Mouse (Mus musculus) intestine, postnatal 0 days (tissue): ENCODE results near the gene Serinc2. TPM values are rescaled to one million over a fixed set of nuclear protein-coding genes. Genes with fewer than 3 reads are reported as not detected.

Experiments
- ATAC-seq: fragments of 200-750 bp; cut with Nextera tagmentation; 2 replicates; pipeline ENCODE4 v1.8.0; 2017; ENCODE audit warnings: mild to moderate bottlenecking, moderate TSS enrichment, moderate library complexity
- H3K27ac ChIP-seq: fragments of 300-500 bp; sonication (generic); 2 replicates; pipeline ENCODE4 v1.5.1; 2014; ENCODE audit warnings: mild to moderate bottlenecking, low read depth, low read length, moderate library complexity
- H3K27me3 ChIP-seq: fragments of 300-500 bp; sonication (generic); replicated peaks from 2 replicates; pipeline ENCODE4 v1.6.1; 2014; ENCODE audit warnings: low read length, mixed read lengths; ENCODE audit not compliant: control insufficient read depth, insufficient read depth
- H3K36me3 ChIP-seq: fragments of 300-500 bp; sonication (generic); 2 replicates; pipeline ENCODE4 v1.6.1; 2014; ENCODE audit warnings: mild to moderate bottlenecking, moderate library complexity; ENCODE audit not compliant: control insufficient read depth, insufficient read depth
- H3K4me1 ChIP-seq: fragments of 300-500 bp; sonication (generic); replicated peaks from 2 replicates; pipeline ENCODE4 v1.6.1; 2014; ENCODE audit warnings: antibody characterized with exemption, low read length, mixed read lengths; ENCODE audit not compliant: control insufficient read depth, insufficient read depth
- H3K4me2 ChIP-seq: fragments of 300-500 bp; sonication (generic); replicated peaks from 2 replicates; pipeline ENCODE4 v1.6.1; 2014; ENCODE audit warnings: low read depth, mild to moderate bottlenecking, moderate library complexity
- H3K4me3 ChIP-seq: fragments of 300-500 bp; sonication (generic); 2 replicates; pipeline ENCODE4 v1.5.1; 2014; ENCODE audit warnings: low read depth, low read length
- H3K9ac ChIP-seq: fragments of 300-500 bp; sonication (generic); 2 replicates; pipeline ENCODE4 v1.6.1; 2014; ENCODE audit warnings: mild to moderate bottlenecking, low read depth, low read length
- H3K9me3 ChIP-seq: fragments of 300-500 bp; sonication (generic); 2 replicates; pipeline ENCODE4 v1.6.1; 2016; ENCODE audit warnings: mixed run types; ENCODE audit not compliant: control insufficient read depth
- CTCF ChIP-seq: sonication (generic); IDR thresholded peaks from 2 replicates; pipeline ENCODE4 v1.5.1; 2016; ENCODE audit warnings: low read depth, mild to moderate bottlenecking, control low read depth, antibody characterized with exemption, moderate library complexity
- WGBS: fragments of 180-500 bp; shearing (Covaris S2); extraction: QIAGEN DNeasy Blood & Tissue Kit; methylation state at CpG from one replicate; pipeline ENCODE4 v1.1.7; 2014; 5-methylcytosine and 5-hydroxymethylcytosine counted together
- polyA plus RNA-seq: library from polyadenylated mRNA; unstranded; fragments of >200 nt; fragmentation: Nextera tagmentation; extraction: Ambion mirVana; gene quantifications from 2 replicates; pipeline ENCODE4 v1.2.1, GENCODE M21; 2015

The Serinc2 gene
- polyA plus RNA-seq, 1 experiment from 2014 or later: 26.1 TPM

- Histone ChIP-seq H3K4me1 (no peaks in the 10 kb centered on the region), H3K36me3 (peaks cover 67% of the 10 kb centered on the region), H3K27ac (no peak overlapping the region), H3K4me2 (no peak overlapping the region), H3K9ac (no peak overlapping the region), H3K27me3 (no peaks in the 10 kb centered on the region), H3K4me3 (no peak overlapping the region), H3K9me3 (no peaks in the 10 kb centered on the region)
- no peak for ATAC-seq
- peak; percentile 14; the same call in 1 of the 2 replicates for TF ChIP-seq CTCF
- 74% methylated on average over 7 of the region's 7 CpGs for WGBS
These were observed 40.6 kb upstream of the Serinc2 start for GRCm38 (mm10) chr4:130319564-130319963.

GRCm38 (mm10) chr4:130318122-130318521 lies 39.1 kb upstream of the Serinc2 start:
- Histone ChIP-seq H3K4me2 (no peak overlapping the region), H3K27ac (no peak overlapping the region), H3K4me3 (no peak overlapping the region), H3K9me3 (no peaks in the 10 kb centered on the region), H3K27me3 (no peaks in the 10 kb centered on the region), H3K36me3 (peaks cover 59% of the 10 kb centered on the region), H3K4me1 (no peaks in the 10 kb centered on the region), H3K9ac (no peak overlapping the region)
- WGBS: 70% methylated on average over 3 of the region's 3 CpGs
- no peak for ATAC-seq
- no peak for TF ChIP-seq CTCF

- no peak overlapping the region for H3K4me2 ChIP-seq
- no peaks in the 10 kb centered on the region for H3K4me1 ChIP-seq
- no peak overlapping the region for H3K9ac ChIP-seq
- 86% methylated on average over 10 of the region's 10 CpGs for WGBS
- peaks cover 47% of the 10 kb centered on the region for H3K36me3 ChIP-seq
- no peak overlapping the region for H3K4me3 ChIP-seq
- no peak overlapping the region for H3K27ac ChIP-seq
- TF ChIP-seq CTCF: no peak
- H3K27me3 ChIP-seq: no peaks in the 10 kb centered on the region
- ATAC-seq: no peak
- no peaks in the 10 kb centered on the region for H3K9me3 ChIP-seq
These were observed 37.7 kb upstream of the Serinc2 start for GRCm38 (mm10) chr4:130316691-130317090.

GRCm38 (mm10) chr4:130315771-130316527 lies 36.9 kb upstream of the Serinc2 start:
- Histone ChIP-seq H3K27ac (no peak overlapping the region), H3K27me3 (no peaks in the 10 kb centered on the region), H3K9ac (no peak overlapping the region), H3K4me2 (no peak overlapping the region), H3K9me3 (no peaks in the 10 kb centered on the region), H3K4me1 (no peaks in the 10 kb centered on the region), H3K4me3 (no peak overlapping the region), H3K36me3 (peaks cover 43% of the 10 kb centered on the region)
- ATAC-seq: no peak
- TF ChIP-seq CTCF: no peak
- WGBS: 69% methylated on average over 13 of the region's 13 CpGs

GRCm38 (mm10) chr4:130313552-130313951 lies 34.5 kb upstream of the Serinc2 start:
- 81% methylated on average over 4 of the region's 4 CpGs for WGBS
- no peak for TF ChIP-seq CTCF
- Histone ChIP-seq H3K27ac (no peak overlapping the region), H3K27me3 (peaks cover 12% of the 10 kb centered on the region; the same call in 1 of the 2 replicates), H3K4me1 (no peaks in the 10 kb centered on the region), H3K4me2 (no peak overlapping the region), H3K36me3 (peaks cover 30% of the 10 kb centered on the region), H3K9me3 (no peaks in the 10 kb centered on the region), H3K9ac (no peak overlapping the region), H3K4me3 (no peak overlapping the region)
- no peak for ATAC-seq

- H3K36me3 ChIP-seq: peaks cover 21% of the 10 kb centered on the region
- H3K9me3 ChIP-seq: no peaks in the 10 kb centered on the region
- no peak overlapping the region for H3K9ac ChIP-seq
- no peaks in the 10 kb centered on the region for H3K4me1 ChIP-seq
- peaks cover 20% of the 10 kb centered on the region; the same call in 1 of the 2 replicates for H3K27me3 ChIP-seq
- no peak for TF ChIP-seq CTCF
- H3K27ac ChIP-seq: no peak overlapping the region
- H3K4me3 ChIP-seq: no peak overlapping the region
- ATAC-seq: no peak
- no peak overlapping the region for H3K4me2 ChIP-seq
- WGBS: 78% methylated on average over 3 of the region's 3 CpGs
These were observed 33.5 kb upstream of the Serinc2 start for GRCm38 (mm10) chr4:130312526-130312925.
